Mouse (Mus musculus): ENCODE data around the gene Cnot2. TPM values are rescaled to one million over a fixed set of nuclear protein-coding genes. Genes with fewer than 3 reads are reported as not detected.

Cnot2 gene
- total RNA-seq, 1 experiment from 2014 or later: 81.5 TPM

Small RNA genes within 50 kb of the gene (microRNA-seq; reads per million reads assigned to microRNA genes)
- gene Gm25190: 0 reads per million in 2 experiments

Other genes starting within 250 kb of the Cnot2 start
- gene Kcnmb4, start 107.6 kb downstream of the Cnot2 start, total RNA-seq (2021): 1.8 and 2.2 TPM in 2 replicates

Measured in adrenal gland, postnatal 25 days (tissue).